Comparison of ENCODE assay signal across 8 mouse cellular contexts in genomic region chr2:91264711-91265681, GRCm38 (mm10). TPM values are rescaled to one million over a fixed set of nuclear protein-coding genes. Genes with fewer than 3 reads are reported as not detected.
A peak's percentile ranks its signal among the peaks of the same experiment; 100 is the strongest.
DNase-seq lines count a peak whose midpoint lies in the region; ATAC-seq lines count a peak whose summit lies in the region.

Gene Arfgap2 (plus strand): TSS chr2:91264974.

- intact Hi-C loops in gastrocnemius, postnatal 14 days (cut with DNase I; ENCODE audit: low total_unique reads), result no loop called here
- intact Hi-C loops in left cerebral cortex, postnatal 10 days (cut with DNase I), result no loop called here

- ATAC-seq in inflammation-experienced regulatory T-cells, adult 6 months, result peak; percentile 99
- peak; percentile 97 for ATAC-seq in megakaryocyte-erythroid progenitor cell, adult 5-6 weeks (replicated peaks; ENCODE audit: low FRiP score, low TSS enrichment, poor library complexity, severe bottlenecking)

- DNase-seq in adrenal gland, adult (ENCODE audit: inconsistent age in 2 of 2, low spot score in 1 of 2), result peak; percentile 99
- peak; percentile 99 for DNase-seq in embryo, embryonic 10.5 days (ENCODE audit: low spot score)
- DNase-seq in gastrocnemius, postnatal 14 days, result peak; percentile 98
- peak; percentile 99 for DNase-seq in left cerebral cortex, postnatal 10 days (ENCODE audit: extremely low spot score in 1 of 2, low spot score in 2 of 2)
- DNase-seq in right cerebral cortex, postnatal 25 days, result peak; percentile 99
- DNase-seq in urinary bladder, postnatal 4 days (ENCODE audit: low spot score in 2 of 2), result peak; percentile 97 to 98

RNA-seq across cellular contexts. Expression of gene Arfgap2, which starts in this region (rescaled TPM):
- 100 to 1,000 TPM in 1 of 2 experiments, 10 to 100 TPM in 1; 74.4 to 104 TPM for total RNA-seq in gastrocnemius, postnatal 14 days (2021)
- polyA plus RNA-seq in inflammation-experienced regulatory T-cells, adult 6 months (2017; shearing (Covaris generic)), result 10 to 100 TPM; 73.7 to 97.8 (median 96.2) TPM
- 10 to 100 TPM; 60.5 to 61.6 TPM for total RNA-seq in left cerebral cortex, postnatal 10 days (2021)
- total RNA-seq in megakaryocyte-erythroid progenitor cell, adult 5-6 weeks (2014; fragmentation: Nextera tagmentation), result 49.6 and 63.7 TPM in 2 replicates
- 30.9 and 37.1 TPM in 2 replicates for total RNA-seq in megakaryocyte-erythroid progenitor cell, adult 5-6 weeks (2017)

Comparison
In these comparisons a context has a peak if more than half of its experiments do, and no peak if none do; other contexts are left out.
1. Peak in every context shown above with its lines: DNase-seq and ATAC-seq.